Mouse (Mus musculus): ENCODE measurements around the gene Shisa8. TPM values are rescaled to one million over a fixed set of nuclear protein-coding genes. Genes with fewer than 3 reads are reported as not detected.

Gene Shisa8
- polyA plus RNA-seq, 1 experiment = 57.1 TPM

DNA sequence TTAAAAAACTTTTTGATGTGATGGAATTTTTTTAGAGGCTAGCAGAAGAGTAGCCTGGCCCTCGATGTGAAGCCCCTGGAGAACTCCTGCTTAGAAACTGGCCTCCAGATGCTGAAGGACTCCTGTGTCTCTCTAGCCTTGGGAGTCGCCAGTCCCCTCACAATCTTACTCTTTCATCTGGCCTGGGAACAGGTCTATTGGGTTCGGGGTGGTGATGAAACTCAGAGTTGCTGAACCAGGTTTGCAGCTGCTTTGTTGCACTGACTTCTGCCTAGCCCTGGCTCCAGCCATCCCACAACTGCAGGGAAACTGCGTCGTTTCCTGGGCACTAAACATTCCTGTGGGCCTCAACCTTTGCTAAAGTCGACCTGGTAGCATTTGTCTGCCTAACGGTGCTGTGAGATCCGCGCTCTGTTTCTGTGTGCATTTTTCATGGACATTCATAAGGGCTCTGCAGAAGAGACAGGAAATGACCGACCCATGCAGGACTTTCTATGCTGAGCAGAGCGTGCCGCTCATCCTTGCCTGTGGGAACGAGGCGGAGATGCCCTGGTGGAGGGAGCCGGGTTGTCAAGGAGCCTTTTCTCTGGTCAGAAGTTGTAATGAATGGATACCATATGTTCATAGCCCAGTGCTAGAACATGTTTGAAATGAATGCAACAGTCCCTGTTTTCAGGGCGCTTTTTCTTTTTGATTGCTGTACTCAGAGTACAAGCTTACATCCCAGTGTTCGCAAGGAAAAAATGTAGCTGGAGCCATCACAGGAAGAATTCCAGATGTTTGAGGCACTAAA, 54.2 kb downstream of the Shisa8 start:
- DNase-seq (ENCODE audit: extremely low spot score in 1 of 2, low spot score in 1 of 2) = no peak

DNA sequence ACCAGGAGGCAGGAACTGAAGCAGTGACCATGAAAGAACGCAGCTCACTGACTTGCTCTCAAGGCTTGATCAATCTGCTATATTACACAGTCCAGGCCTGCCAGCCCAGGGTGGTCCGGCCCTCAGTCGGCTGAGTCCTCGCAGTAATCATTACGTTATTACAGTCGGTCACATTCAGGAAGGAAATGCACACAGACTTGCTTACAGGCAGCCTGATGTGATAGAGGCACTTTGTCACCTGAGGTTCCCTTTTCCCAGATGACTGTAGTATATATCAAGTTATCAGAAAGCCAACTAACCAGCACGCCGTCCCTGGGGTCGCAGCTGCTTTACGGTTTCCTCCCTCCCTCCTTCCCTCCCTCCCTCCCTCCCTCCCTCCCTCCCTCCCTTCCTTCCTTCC, 55.7 kb downstream of the Shisa8 start:
- DNase-seq (ENCODE audit: extremely low spot score in 1 of 2, low spot score in 1 of 2) = no peak

DNA sequence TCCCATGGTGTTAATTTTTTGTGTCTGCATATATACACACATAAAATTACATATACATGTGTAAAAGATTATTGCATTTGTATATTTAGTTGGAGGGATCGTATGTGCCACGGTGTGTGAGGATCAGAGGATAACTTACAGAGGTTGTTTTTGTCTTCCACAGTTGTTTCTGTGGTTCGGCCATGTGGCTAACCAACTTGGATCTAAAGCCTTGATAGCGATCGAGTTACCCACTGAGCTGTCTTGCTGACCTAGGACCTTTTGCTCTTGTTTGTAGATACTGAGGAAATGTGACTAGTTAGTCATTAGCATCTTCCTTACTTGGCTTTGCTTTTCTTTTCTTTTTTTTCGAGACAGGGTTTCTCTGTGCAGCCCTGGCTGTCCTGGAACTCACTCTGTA, 56.3 kb downstream of the Shisa8 start:
- DNase-seq (ENCODE audit: extremely low spot score in 1 of 2, low spot score in 1 of 2) = no peak

Other genes starting within 250 kb of the Shisa8 start
- not detected in 2 replicates for gene 1700029P11Rik, start 232.3 kb downstream of the Shisa8 start, polyA plus RNA-seq (2012; rRNA removed)
- gene Xrcc6, start 225.0 kb downstream of the Shisa8 start, polyA plus RNA-seq (2012; rRNA removed) = 23.3 and 27.2 TPM in 2 replicates
- 112 and 120 TPM in 2 replicates for gene Desi1, start 179.0 kb downstream of the Shisa8 start, polyA plus RNA-seq (2012; rRNA removed)
- 132 and 144 TPM in 2 replicates for gene Snu13, start 165.2 kb downstream of the Shisa8 start, polyA plus RNA-seq (2012; rRNA removed)
- not detected in 2 replicates for gene 4930407I10Rik, start 153.7 kb downstream of the Shisa8 start, polyA plus RNA-seq (2012; rRNA removed)
- 3.8 and 4.1 TPM in 2 replicates for gene Mei1, start 142.8 kb downstream of the Shisa8 start, polyA plus RNA-seq (2012; rRNA removed)
- gene Ccdc134, start 84.9 kb downstream of the Shisa8 start, polyA plus RNA-seq (2012; rRNA removed) = 23.1 TPM in 2 replicates
- 142 and 155 TPM in 2 replicates for gene Srebf2, start 65.6 kb downstream of the Shisa8 start, polyA plus RNA-seq (2012; rRNA removed)
- gene Tnfrsf13c, start 11.6 kb upstream of the Shisa8 start, polyA plus RNA-seq (2012; rRNA removed) = 1.4 and 2.6 TPM in 2 replicates
- gene Cenpm, start 31.9 kb upstream of the Shisa8 start, polyA plus RNA-seq (2012; rRNA removed) = 6.4 and 9.1 TPM in 2 replicates
- 176 and 182 TPM in 2 replicates for gene 1500009C09Rik, start 39.6 kb upstream of the Shisa8 start, polyA plus RNA-seq (2012; rRNA removed)
- 344 and 374 TPM in 2 replicates for gene Sept3, start 62.1 kb upstream of the Shisa8 start, polyA plus RNA-seq (2012; rRNA removed)
- gene Wbp2nl, start 86.1 kb upstream of the Shisa8 start, polyA plus RNA-seq (2012; rRNA removed) = not detected in 2 replicates
- gene Naga, start 126.1 kb upstream of the Shisa8 start, polyA plus RNA-seq (2012; rRNA removed) = 53.4 and 58.3 TPM in 2 replicates
- 0.48 and 0.70 TPM in 2 replicates for gene Pheta2, start 126.1 kb upstream of the Shisa8 start, polyA plus RNA-seq (2012; rRNA removed)
- gene Smdt1, start 126.1 kb upstream of the Shisa8 start, polyA plus RNA-seq (2012; rRNA removed) = 288 and 325 TPM in 2 replicates
- 498 and 573 TPM in 2 replicates for gene Ndufa6, start 141.5 kb upstream of the Shisa8 start, polyA plus RNA-seq (2012; rRNA removed)
- gene Cyp2d22, start 167.4 kb upstream of the Shisa8 start, polyA plus RNA-seq (2012; rRNA removed) = 46.2 and 52.6 TPM in 2 replicates
- not detected in 2 replicates for gene Cyp2d11, start 181.2 kb upstream of the Shisa8 start, polyA plus RNA-seq (2012; rRNA removed)
- not detected in 2 replicates for gene Cyp2d10, start 194.4 kb upstream of the Shisa8 start, polyA plus RNA-seq (2012; rRNA removed)
- not detected in 2 replicates for gene Cyp2d9, start 220.6 kb upstream of the Shisa8 start, polyA plus RNA-seq (2012; rRNA removed)

Data from frontal cortex, adult 2 months (tissue).